Mouse (Mus musculus) bone marrow, adult 2 months (tissue): ENCODE data around the gene Slc15a3. TPM values are rescaled to one million over a fixed set of nuclear protein-coding genes. Genes with fewer than 3 reads are reported as not detected.

Experiments
- H3K27ac ChIP-seq: fragments of 200-500 bp; 2 replicates; pipeline ENCODE4 v1.5.1; 2012; ENCODE audit warnings: low read depth, mild to moderate bottlenecking, control low read depth, inconsistent platforms, low read length; ENCODE audit not compliant: control insufficient read depth, poor library complexity, insufficient read depth
- H3K4me1 ChIP-seq: fragments of 200-500 bp; 2 replicates; pipeline ENCODE4 v1.6.1; 2011; ENCODE audit warnings: low read length; ENCODE audit not compliant: control insufficient read depth, insufficient read depth
- H3K4me3 ChIP-seq: fragments of 200-500 bp; replicated peaks from 2 replicates; pipeline ENCODE3; 2011; ENCODE audit warnings: mild to moderate bottlenecking, low read depth, low read length, control low read depth; ENCODE audit not compliant: control insufficient read depth
- CTCF ChIP-seq: fragments of 200-500 bp; IDR thresholded peaks from 2 replicates; pipeline ENCODE4 v1.5.1; 2011; ENCODE audit warnings: low read length, control low read depth; ENCODE audit not compliant: control insufficient read depth, insufficient read depth
- POLR2A ChIP-seq: fragments of 200-500 bp; IDR thresholded peaks from 2 replicates; pipeline ENCODE4 v1.6.1; 2011; ENCODE audit warnings: low read depth, mild to moderate bottlenecking, control low read depth, low read length, borderline replicate concordance; ENCODE audit not compliant: control insufficient read depth
- WGBS: fragments of 180-500 bp; shearing (Covaris S2); methylation state at CpG from one replicate; pipeline ENCODE4 v1.1.7; 2018; 5-methylcytosine and 5-hydroxymethylcytosine counted together
- polyA plus RNA-seq: library from polyadenylated mRNA; stranded (reverse); fragments of >200 nt; gene quantifications from 2 replicates; pipeline ENCODE4 v1.2.4, GENCODE M21; 2011; ENCODE audit warnings: low replicate concordance; ENCODE audit not compliant: missing spikeins, insufficient read depth, insufficient read length

Gene Slc15a3
- polyA plus RNA-seq: 9.5 and 19.7 TPM in 2 replicates

GRCm38 (mm10) chr19:10839010-10839892, at the start of gene Slc15a3:
Gene Slc15a3, plus strand, starts transcription at chr19:10839727.
- H3K4me1 ChIP-seq: peaks cover 3% of the 10 kb centered on the region; the same call in 1 of the 2 replicates
- H3K4me3 ChIP-seq: no peak within 1 kb of the TSS
- H3K27ac ChIP-seq: no peak within 1 kb of the TSS
- no peak for TF ChIP-seq CTCF
- no peak for TF ChIP-seq POLR2A
- 56% methylated on average over 15 of the region's 15 CpGs for WGBS

- Histone ChIP-seq H3K4me1 (no peaks in the 10 kb centered on the region; the same call in 1 of the 2 replicates), H3K4me3 (no peak overlapping the region), H3K27ac (no peak overlapping the region)
- no peak for TF ChIP-seq CTCF
- no peak for TF ChIP-seq POLR2A
- WGBS: 44% methylated on average over 9 of the region's 9 CpGs
Measured at GRCm38 (mm10) chr19:10790323-10790722, 49.2 kb upstream of the Slc15a3 start.

- Histone ChIP-seq H3K4me3 (no peak overlapping the region), H3K27ac (no peak overlapping the region), H3K4me1 (no peaks in the 10 kb centered on the region; the same call in 1 of the 2 replicates)
- TF ChIP-seq CTCF (no peak), POLR2A (no peak)
- 69% methylated on average over 3 of the region's 3 CpGs for WGBS
Measured at GRCm38 (mm10) chr19:10793044-10793443, 46.5 kb upstream of the Slc15a3 start.

- H3K27ac ChIP-seq: no peak overlapping the region
- no peak overlapping the region for H3K4me3 ChIP-seq
- H3K4me1 ChIP-seq: no peaks in the 10 kb centered on the region
- WGBS: 91% methylated on average over 1 of the region's 1 CpGs
- no peak for TF ChIP-seq POLR2A
- TF ChIP-seq CTCF: no peak
Measured at GRCm38 (mm10) chr19:10794916-10795315, 44.6 kb upstream of the Slc15a3 start.

GRCm38 (mm10) chr19:10798576-10798975, 41.0 kb upstream of the Slc15a3 start:
- Histone ChIP-seq H3K27ac (no peak overlapping the region), H3K4me3 (no peak overlapping the region), H3K4me1 (no peaks in the 10 kb centered on the region; the same call in 1 of the 2 replicates)
- TF ChIP-seq POLR2A (no peak), CTCF (no peak)
- 68% methylated on average over 10 of the region's 10 CpGs for WGBS

GRCm38 (mm10) chr19:10799155-10799554, 40.4 kb upstream of the Slc15a3 start:
- no peak for TF ChIP-seq CTCF
- H3K27ac ChIP-seq: no peak overlapping the region
- 90% methylated on average over 17 of the region's 17 CpGs for WGBS
- H3K4me3 ChIP-seq: no peak overlapping the region
- H3K4me1 ChIP-seq: no peaks in the 10 kb centered on the region; the same call in 1 of the 2 replicates

- Histone ChIP-seq H3K4me3 (no peak overlapping the region), H3K27ac (no peak overlapping the region), H3K4me1 (no peaks in the 10 kb centered on the region; the same call in 1 of the 2 replicates)
- WGBS: 3% methylated on average over 6 of the region's 6 CpGs
- TF ChIP-seq CTCF: no peak
- TF ChIP-seq POLR2A: no peak
Measured at GRCm38 (mm10) chr19:10801070-10801469, 38.5 kb upstream of the Slc15a3 start.

GRCm38 (mm10) chr19:10801906-10802305, 37.6 kb upstream of the Slc15a3 start:
- WGBS: 76% methylated on average over 6 of the region's 6 CpGs
- H3K27ac ChIP-seq: no peak overlapping the region
- no peaks in the 10 kb centered on the region; the same call in 1 of the 2 replicates for H3K4me1 ChIP-seq
- H3K4me3 ChIP-seq: no peak overlapping the region
- TF ChIP-seq CTCF (no peak), POLR2A (no peak)
